Mouse (Mus musculus): ENCODE measurements at regions not wholly inside any gene's neighbourhood (a gene's known extent, or its start where the extent isn't known, plus 50 kb on each side); places are given as distances from the start of the nearest gene placed in this dataset.
A peak's percentile ranks its signal among the peaks of the same experiment; 100 is the strongest.
"Not testable (repeated sequence)": the region's sequence is repeated elsewhere in the genome, so short reads cannot be mapped to it uniquely, and the experiment has no call there.

GRCm38 (mm10) chr7:106616932-106617331, 63.5 kb downstream of the Olfr693 start:
- H3K4me1 ChIP-seq (replicated peaks), result not testable (repeated sequence)
- 33% methylated on average over 5 of the region's 5 CpGs for WGBS
- peak overlapping the region; percentile 38 for H3K4me2 ChIP-seq

GRCm38 (mm10) chr7:106612723-106613122, 67.7 kb downstream of the Olfr693 start:
- no peak for ATAC-seq (ENCODE audit: insufficient number of reproducible peaks, low FRiP score)
- 81% methylated on average over 1 of the region's 1 CpGs for WGBS

More at GRCm38 (mm10) chr7:106616932-106617331, 63.5 kb downstream of the Olfr693 start:
- not testable (repeated sequence) for H3K9me3 ChIP-seq (replicated peaks); ATAC-seq (ENCODE audit: insufficient number of reproducible peaks, low FRiP score); H3K27me3 ChIP-seq (replicated peaks); H3K9ac ChIP-seq; H3K27ac ChIP-seq (ENCODE audit: poor library complexity, severe bottlenecking); H3K36me3 ChIP-seq; H3K4me3 ChIP-seq

GRCm38 (mm10) chr7:106580424-106580823, 100.0 kb downstream of the Olfr693 start:
- Histone ChIP-seq H3K36me3 (no peaks in the 10 kb centered on the region), H3K4me1 (replicated peaks) (no peaks in the 10 kb centered on the region), H3K9ac (no peak overlapping the region), H3K4me2 (no peak overlapping the region), H3K27ac (ENCODE audit: poor library complexity, severe bottlenecking) (no peak overlapping the region), H3K27me3 (replicated peaks) (no peaks in the 10 kb centered on the region), H3K9me3 (replicated peaks) (peaks cover 7% of the 10 kb centered on the region; the same call in 1 of the 2 replicates), H3K4me3 (no peak overlapping the region)
- WGBS, result 83% methylated on average over 3 of the region's 3 CpGs
- ATAC-seq (ENCODE audit: insufficient number of reproducible peaks, low FRiP score), result no peak

More at GRCm38 (mm10) chr7:106612723-106613122, 67.7 kb downstream of the Olfr693 start:
- H3K9ac ChIP-seq, result no peak overlapping the region
- no peaks in the 10 kb centered on the region for H3K4me1 ChIP-seq (replicated peaks)
- no peak overlapping the region for H3K4me2 ChIP-seq
- no peaks in the 10 kb centered on the region for H3K36me3 ChIP-seq
- H3K27ac ChIP-seq (ENCODE audit: poor library complexity, severe bottlenecking), result no peak overlapping the region
- H3K4me3 ChIP-seq, result no peak overlapping the region
- H3K9me3 ChIP-seq (replicated peaks), result 0 out of 2 replicates have a peak, but pooled peaks cover 3% of the 10 kb centered on the region
- no peaks in the 10 kb centered on the region for H3K27me3 ChIP-seq (replicated peaks)

- H3K9me3 ChIP-seq (replicated peaks); H3K4me3 ChIP-seq; H3K9ac ChIP-seq; H3K4me2 ChIP-seq; ATAC-seq (ENCODE audit: insufficient number of reproducible peaks, low FRiP score); H3K27me3 ChIP-seq (replicated peaks); H3K27ac ChIP-seq (ENCODE audit: poor library complexity, severe bottlenecking); H3K4me1 ChIP-seq (replicated peaks); H3K36me3 ChIP-seq: not testable (repeated sequence)
- 83% methylated on average over 2 of the region's 2 CpGs for WGBS
Observed at GRCm38 (mm10) chr7:106568251-106568650, 112.1 kb downstream of the Olfr693 start.

- no peak for ATAC-seq (ENCODE audit: insufficient number of reproducible peaks, low FRiP score)
- Histone ChIP-seq H3K36me3 (no peaks in the 10 kb centered on the region), H3K4me3 (no peak overlapping the region), H3K27me3 (replicated peaks) (no peaks in the 10 kb centered on the region), H3K9me3 (replicated peaks) (no peaks in the 10 kb centered on the region), H3K4me1 (replicated peaks) (no peaks in the 10 kb centered on the region), H3K27ac (ENCODE audit: poor library complexity, severe bottlenecking) (no peak overlapping the region), H3K9ac (no peak overlapping the region), H3K4me2 (no peak overlapping the region)
- 64% methylated on average over 2 of the region's 2 CpGs for WGBS
Observed at GRCm38 (mm10) chr7:106550881-106551575, 129.4 kb downstream of the Olfr693 start.

GRCm38 (mm10) chr7:106529433-106530102, 150.8 kb downstream of the Olfr693 start:
- H3K4me2 ChIP-seq; H3K27ac ChIP-seq (ENCODE audit: poor library complexity, severe bottlenecking); ATAC-seq (ENCODE audit: insufficient number of reproducible peaks, low FRiP score): not testable (repeated sequence)

GRCm38 (mm10) chr7:106529023-106529422, 151.4 kb downstream of the Olfr693 start:
- H3K4me2 ChIP-seq; H3K27ac ChIP-seq (ENCODE audit: poor library complexity, severe bottlenecking); H3K27me3 ChIP-seq (replicated peaks); H3K4me3 ChIP-seq; H3K9ac ChIP-seq; H3K9me3 ChIP-seq (replicated peaks); H3K36me3 ChIP-seq; H3K4me1 ChIP-seq (replicated peaks): not testable (repeated sequence)
- ATAC-seq (ENCODE audit: insufficient number of reproducible peaks, low FRiP score), result peak; percentile 74; the same call in 1 of the 2 replicates
- 49% methylated on average over 2 of the region's 2 CpGs for WGBS

More at GRCm38 (mm10) chr7:106529433-106530102, 150.8 kb downstream of the Olfr693 start:
- not testable (repeated sequence) for H3K9ac ChIP-seq; H3K4me1 ChIP-seq (replicated peaks); H3K4me3 ChIP-seq; H3K9me3 ChIP-seq (replicated peaks); H3K27me3 ChIP-seq (replicated peaks); H3K36me3 ChIP-seq
- 63% methylated on average over 2 of the region's 2 CpGs for WGBS

GRCm38 (mm10) chr7:106494851-106495250, 185.5 kb downstream of the Olfr693 start:
- Histone ChIP-seq H3K36me3 (no peaks in the 10 kb centered on the region), H3K9ac (no peak overlapping the region), H3K27me3 (replicated peaks) (no peaks in the 10 kb centered on the region), H3K9me3 (replicated peaks) (peaks cover 6% of the 10 kb centered on the region; the same call in 1 of the 2 replicates), H3K27ac (ENCODE audit: poor library complexity, severe bottlenecking) (no peak overlapping the region), H3K4me2 (no peak overlapping the region), H3K4me3 (no peak overlapping the region), H3K4me1 (replicated peaks) (no peaks in the 10 kb centered on the region)
- WGBS, result 68% methylated on average over 2 of the region's 2 CpGs
- ATAC-seq (ENCODE audit: insufficient number of reproducible peaks, low FRiP score), result no peak
